Mouse (Mus musculus): ENCODE data around the gene Gm13941. TPM values are rescaled to one million over a fixed set of nuclear protein-coding genes. Genes with fewer than 3 reads are reported as not detected.
A peak's percentile ranks its signal among the peaks of the same experiment; 100 is the strongest.

Gene Gm13941
- polyA plus RNA-seq (2015; fragmentation: Nextera tagmentation; extraction: Ambion mirVana) = not detected in 2 replicates

- H3K9ac ChIP-seq = no peak within 1 kb of the TSS
- H3K36me3 ChIP-seq = no peaks in the 10 kb centered on the region
- H3K4me3 ChIP-seq (replicated peaks) = no peak within 1 kb of the TSS
- H3K4me2 ChIP-seq = no peak within 1 kb of the TSS
- no peak within 1 kb of the TSS for H3K27ac ChIP-seq
- no peak for ATAC-seq (replicated peaks; ENCODE audit: low FRiP score)
- H3K27me3 ChIP-seq = no peaks in the 10 kb centered on the region
- H3K4me1 ChIP-seq = no peaks in the 10 kb centered on the region
- no peaks in the 10 kb centered on the region for H3K9me3 ChIP-seq (replicated peaks)
Measured at GRCm38 (mm10) chr2:111105882-111106281, at the start of gene Gm13941. Gene Gm13941, minus strand, starts transcription at chr2:111105982.

DNA sequence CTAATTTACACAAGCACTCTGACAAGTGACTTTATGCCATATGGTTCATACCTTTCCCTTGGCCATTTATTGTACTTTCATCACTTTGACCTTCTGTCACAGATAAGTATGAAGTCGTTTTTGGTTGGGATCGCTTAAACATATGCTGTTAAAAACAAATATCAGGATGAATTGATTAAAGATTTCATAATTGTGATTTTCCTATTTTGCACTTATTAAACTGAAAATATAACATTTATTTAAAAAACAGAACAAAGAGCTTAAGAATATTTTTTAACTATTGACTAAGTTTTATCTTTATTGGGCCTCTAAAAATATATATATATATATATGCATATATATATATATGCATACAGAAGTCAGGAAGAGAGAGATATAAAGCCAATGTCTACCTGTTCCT lies 47.1 kb upstream of the Gm13941 start, which contains the start of gene Gm15130:
Gm15130 (minus strand) TSS at position 101 of the 400 bp plus-strand sequence.
- H3K9ac ChIP-seq = no peak within 1 kb of the TSS
- 67% methylated on average over 2 of the region's 2 CpGs for WGBS
- H3K4me3 ChIP-seq (replicated peaks) = no peak within 1 kb of the TSS
- H3K27me3 ChIP-seq = no peaks in the 10 kb centered on the region
- no peaks in the 10 kb centered on the region for H3K36me3 ChIP-seq
- no peak for ATAC-seq (replicated peaks; ENCODE audit: low FRiP score)
- no peaks in the 10 kb centered on the region for H3K9me3 ChIP-seq (replicated peaks)
- H3K4me1 ChIP-seq = no peaks in the 10 kb centered on the region
- no peak within 1 kb of the TSS for H3K4me2 ChIP-seq
- H3K27ac ChIP-seq = no peak within 1 kb of the TSS

GRCm38 (mm10) chr2:111135739-111136138 lies 30.0 kb upstream of the Gm13941 start:
- Histone ChIP-seq H3K27ac (no peak overlapping the region), H3K36me3 (no peaks in the 10 kb centered on the region), H3K4me2 (no peak overlapping the region), H3K27me3 (no peaks in the 10 kb centered on the region), H3K9ac (no peak overlapping the region), H3K4me3 (replicated peaks) (no peak overlapping the region), H3K9me3 (replicated peaks) (no peaks in the 10 kb centered on the region), H3K4me1 (no peaks in the 10 kb centered on the region)
- ATAC-seq (replicated peaks; ENCODE audit: low FRiP score) = no peak
- WGBS = 61% methylated on average over 5 of the region's 5 CpGs

- ATAC-seq (replicated peaks; ENCODE audit: low FRiP score) = peak; percentile 73; the same call in 1 of the 2 replicates
- H3K4me2 ChIP-seq = no peak overlapping the region
- H3K27ac ChIP-seq = no peak overlapping the region
- H3K9me3 ChIP-seq (replicated peaks) = no peaks in the 10 kb centered on the region
- H3K36me3 ChIP-seq = no peaks in the 10 kb centered on the region
- no peaks in the 10 kb centered on the region for H3K4me1 ChIP-seq
- H3K4me3 ChIP-seq (replicated peaks) = no peak overlapping the region
- H3K9ac ChIP-seq = no peak overlapping the region
- 98% methylated on average over 1 of the region's 1 CpGs for WGBS
- no peaks in the 10 kb centered on the region for H3K27me3 ChIP-seq
Measured at GRCm38 (mm10) chr2:111058586-111059261, 47.1 kb downstream of the Gm13941 start.

Other genes starting within 250 kb of the Gm13941 start
- 0.62 and 0.68 TPM in 2 replicates for gene Ano3, start 155.1 kb downstream of the Gm13941 start, polyA plus RNA-seq (2015; fragmentation: Nextera tagmentation; extraction: Ambion mirVana)
- not detected in 2 replicates for gene Gm15130, start 47.0 kb upstream of the Gm13941 start, polyA plus RNA-seq (2015; fragmentation: Nextera tagmentation; extraction: Ambion mirVana)
- not detected in 2 replicates for gene 4930430A15Rik, start 123.6 kb upstream of the Gm13941 start, polyA plus RNA-seq (2015; fragmentation: Nextera tagmentation; extraction: Ambion mirVana)
- not detected in 2 replicates for gene Olfr1275, start 129.3 kb upstream of the Gm13941 start, polyA plus RNA-seq (2015; fragmentation: Nextera tagmentation; extraction: Ambion mirVana)
- gene Olfr1276, start 148.5 kb upstream of the Gm13941 start, polyA plus RNA-seq (2015; fragmentation: Nextera tagmentation; extraction: Ambion mirVana) = not detected in 2 replicates
- not detected in 2 replicates for gene Olfr1277, start 168.1 kb upstream of the Gm13941 start, polyA plus RNA-seq (2015; fragmentation: Nextera tagmentation; extraction: Ambion mirVana)
- not detected in 2 replicates for gene Olfr1278, start 184.2 kb upstream of the Gm13941 start, polyA plus RNA-seq (2015; fragmentation: Nextera tagmentation; extraction: Ambion mirVana)
- not detected in 2 replicates for gene Olfr1279, start 194.7 kb upstream of the Gm13941 start, polyA plus RNA-seq (2015; fragmentation: Nextera tagmentation; extraction: Ambion mirVana)
- not detected in 2 replicates for gene Olfr1280, start 208.0 kb upstream of the Gm13941 start, polyA plus RNA-seq (2015; fragmentation: Nextera tagmentation; extraction: Ambion mirVana)
- gene Olfr1281, start 220.5 kb upstream of the Gm13941 start, polyA plus RNA-seq (2015; fragmentation: Nextera tagmentation; extraction: Ambion mirVana) = not detected in 2 replicates
- gene Olfr1282, start 230.1 kb upstream of the Gm13941 start, polyA plus RNA-seq (2015; fragmentation: Nextera tagmentation; extraction: Ambion mirVana) = not detected in 2 replicates

Data from kidney, embryonic 15.5 days (tissue).